Mouse (Mus musculus) megakaryocyte, embryonic 14.5 days (primary cell): ENCODE measurements around the gene Iqch.
"Not testable (repeated sequence)": the region's sequence is repeated elsewhere in the genome, so short reads cannot be mapped to it uniquely, and the experiment has no call there.

Experiments
- FLI1 ChIP-seq: IDR thresholded peaks from 2 replicates; pipeline ENCODE4 v1.6.1; 2012; ENCODE audit warnings: low read length, inconsistent platforms, mixed read lengths
- GATA1 ChIP-seq: IDR thresholded peaks from 3 replicates; pipeline ENCODE4 v1.6.1; 2012; ENCODE audit warnings: mixed read lengths, low read length, inconsistent platforms, borderline replicate concordance

DNA sequence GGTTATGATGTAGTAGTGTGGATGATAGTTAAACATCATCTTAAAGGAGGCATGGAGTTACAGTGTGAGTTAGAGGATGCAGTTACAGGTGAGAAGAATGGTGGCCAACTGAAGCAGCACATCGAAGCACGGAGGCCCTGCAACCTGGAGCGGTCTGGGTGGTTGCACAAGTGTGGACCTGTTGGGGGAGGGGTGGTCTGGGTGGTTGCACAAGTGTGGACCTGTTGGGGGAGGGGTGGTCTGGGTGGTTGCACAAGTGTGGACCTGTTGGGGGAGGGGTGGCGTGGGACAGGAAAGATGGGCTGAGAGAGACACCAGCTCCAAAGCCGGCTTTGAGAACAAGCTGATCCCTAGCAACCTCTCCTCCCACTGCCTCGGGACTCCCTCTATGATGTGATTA, 51.6 kb downstream of the Iqch start:
- not testable (repeated sequence) for TF ChIP-seq GATA1, FLI1
